Mouse (Mus musculus): ENCODE measurements around the gene Nt5c3. TPM values are rescaled to one million over a fixed set of nuclear protein-coding genes. Genes with fewer than 3 reads are reported as not detected.

The Nt5c3 gene
- polyA plus RNA-seq, 1 experiment from 2014 or later, result 61.6 TPM

DNA sequence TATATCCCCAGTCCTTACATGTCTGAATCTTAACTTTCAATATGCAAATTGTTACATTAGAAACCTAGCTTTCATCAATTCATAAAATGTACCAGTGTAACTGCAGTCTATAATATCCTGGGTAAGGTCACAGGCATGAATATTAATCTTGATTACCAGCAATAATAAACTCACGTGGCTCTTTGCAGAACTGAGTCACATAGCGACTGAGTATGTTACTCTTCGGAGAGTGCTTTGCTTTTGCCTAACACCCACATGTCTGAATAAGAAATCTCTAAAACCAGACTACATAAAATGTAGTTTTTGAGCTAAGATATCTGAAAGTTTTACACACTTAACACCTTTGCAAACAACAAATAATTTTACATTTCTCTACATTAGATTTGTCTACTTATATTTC is 22.4 kb downstream of the Nt5c3 start:
- no peak overlapping the region for H3K27ac ChIP-seq (replicated peaks; ENCODE audit: low read depth, low read length)
- no peaks in the 10 kb centered on the region for H3K9me3 ChIP-seq (ENCODE audit: control insufficient read depth, low read length)
- no peak overlapping the region for H3K4me3 ChIP-seq (ENCODE audit: low read depth, low read length)
- H3K27me3 ChIP-seq (ENCODE audit: control insufficient read depth, insufficient read depth, low read length), result no peaks in the 10 kb centered on the region
- DNase-seq (ENCODE audit: low spot score), result no peak
- no peak for ATAC-seq (ENCODE audit: insufficient number of reproducible peaks, low FRiP score, low TSS enrichment, low read depth)
- no peak overlapping the region for H3K9ac ChIP-seq (ENCODE audit: low read length)
- H3K36me3 ChIP-seq (ENCODE audit: control insufficient read depth, insufficient read depth, low read length), result no peaks in the 10 kb centered on the region
- H3K4me1 ChIP-seq (ENCODE audit: control insufficient read depth, insufficient read depth, low read length), result no peaks in the 10 kb centered on the region
- 75% methylated on average over 3 of the region's 3 CpGs for WGBS
- H3K4me2 ChIP-seq (ENCODE audit: low read depth, severe bottlenecking), result no peak overlapping the region

- DNase-seq (ENCODE audit: low spot score), result no peak
- ATAC-seq (ENCODE audit: insufficient number of reproducible peaks, low FRiP score, low TSS enrichment, low read depth), result no peak
- no peaks in the 10 kb centered on the region for H3K4me1 ChIP-seq (ENCODE audit: control insufficient read depth, insufficient read depth, low read length)
- no peaks in the 10 kb centered on the region for H3K27me3 ChIP-seq (ENCODE audit: control insufficient read depth, insufficient read depth, low read length)
- WGBS, result 88% methylated on average over 3 of the region's 3 CpGs
- H3K36me3 ChIP-seq (ENCODE audit: control insufficient read depth, insufficient read depth, low read length), result no peaks in the 10 kb centered on the region
- H3K9me3 ChIP-seq (ENCODE audit: control insufficient read depth, low read length), result no peaks in the 10 kb centered on the region
- H3K9ac ChIP-seq (ENCODE audit: low read length), result no peak overlapping the region
- no peak overlapping the region for H3K4me2 ChIP-seq (ENCODE audit: low read depth, severe bottlenecking)
- no peak overlapping the region for H3K27ac ChIP-seq (replicated peaks; ENCODE audit: low read depth, low read length)
- H3K4me3 ChIP-seq (ENCODE audit: low read depth, low read length), result no peak overlapping the region
These were observed 24.1 kb downstream of the Nt5c3 start for GRCm38 (mm10) chr6:56899601-56900000.

DNA sequence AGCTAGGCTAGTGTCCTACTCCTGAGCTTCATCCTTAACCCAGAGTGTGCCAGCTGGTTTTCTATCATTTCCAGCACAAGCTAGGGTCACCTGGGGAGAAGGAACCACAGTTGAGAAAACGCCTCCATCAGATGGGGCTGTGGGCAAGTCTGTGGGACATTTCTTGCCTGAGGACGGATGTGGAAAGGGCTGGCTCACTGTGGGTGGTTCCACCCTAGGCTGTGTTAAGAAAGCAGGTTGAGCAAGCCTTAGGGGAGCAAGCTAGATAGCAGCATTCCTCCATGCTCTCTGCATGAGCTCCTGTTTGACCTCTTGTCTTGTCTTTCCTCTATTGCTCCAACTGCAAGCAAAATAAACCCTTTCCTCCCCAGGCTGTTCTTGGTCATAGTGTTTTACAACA is 33.0 kb downstream of the Nt5c3 start:
- Histone ChIP-seq H3K4me1 (ENCODE audit: control insufficient read depth, insufficient read depth, low read length) (no peaks in the 10 kb centered on the region), H3K9me3 (ENCODE audit: control insufficient read depth, low read length) (no peaks in the 10 kb centered on the region), H3K4me2 (ENCODE audit: low read depth, severe bottlenecking) (no peak overlapping the region), H3K27ac (replicated peaks; ENCODE audit: low read depth, low read length) (no peak overlapping the region), H3K4me3 (ENCODE audit: low read depth, low read length) (no peak overlapping the region), H3K9ac (ENCODE audit: low read length) (no peak overlapping the region), H3K27me3 (ENCODE audit: control insufficient read depth, insufficient read depth, low read length) (no peaks in the 10 kb centered on the region), H3K36me3 (ENCODE audit: control insufficient read depth, insufficient read depth, low read length) (peaks cover 4% of the 10 kb centered on the region; the same call in 1 of the 2 replicates)
- WGBS, result 88% methylated on average over 2 of the region's 2 CpGs
- DNase-seq (ENCODE audit: low spot score) (no peak), ATAC-seq (ENCODE audit: insufficient number of reproducible peaks, low FRiP score, low TSS enrichment, low read depth) (no peak)

DNA sequence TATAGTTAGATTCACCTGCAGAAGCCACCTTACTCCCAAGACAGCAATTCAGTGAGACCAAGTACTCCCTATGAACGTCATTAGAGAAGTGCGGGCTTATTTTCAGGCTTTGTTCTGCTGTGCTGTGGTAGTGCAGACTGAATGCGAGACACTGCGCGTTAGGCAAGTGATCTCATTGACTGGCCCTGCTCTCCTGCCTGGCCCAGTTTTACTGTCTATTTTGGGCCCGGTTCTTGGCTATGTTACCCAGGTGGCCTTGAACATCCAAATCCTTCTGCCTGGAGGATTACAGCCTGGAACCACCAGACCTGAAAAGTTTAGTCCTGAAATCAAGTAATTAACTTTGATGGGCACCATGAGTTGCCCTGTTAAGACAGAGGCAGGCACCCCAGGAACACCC is 35.2 kb downstream of the Nt5c3 start:
- Histone ChIP-seq H3K27me3 (ENCODE audit: control insufficient read depth, insufficient read depth, low read length) (no peaks in the 10 kb centered on the region), H3K4me1 (ENCODE audit: control insufficient read depth, insufficient read depth, low read length) (no peaks in the 10 kb centered on the region), H3K4me2 (ENCODE audit: low read depth, severe bottlenecking) (no peak overlapping the region), H3K9me3 (ENCODE audit: control insufficient read depth, low read length) (no peaks in the 10 kb centered on the region), H3K9ac (ENCODE audit: low read length) (no peak overlapping the region), H3K4me3 (ENCODE audit: low read depth, low read length) (no peak overlapping the region), H3K36me3 (ENCODE audit: control insufficient read depth, insufficient read depth, low read length) (peaks cover 4% of the 10 kb centered on the region; the same call in 1 of the 2 replicates), H3K27ac (replicated peaks; ENCODE audit: low read depth, low read length) (no peak overlapping the region)
- no peak for DNase-seq (ENCODE audit: low spot score)
- ATAC-seq (ENCODE audit: insufficient number of reproducible peaks, low FRiP score, low TSS enrichment, low read depth), result no peak
- WGBS, result 91% methylated on average over 6 of the region's 6 CpGs

- Histone ChIP-seq H3K27me3 (ENCODE audit: control insufficient read depth, insufficient read depth, low read length) (no peaks in the 10 kb centered on the region), H3K36me3 (ENCODE audit: control insufficient read depth, insufficient read depth, low read length) (peaks cover 5% of the 10 kb centered on the region), H3K4me3 (ENCODE audit: low read depth, low read length) (no peak overlapping the region), H3K27ac (replicated peaks; ENCODE audit: low read depth, low read length) (no peak overlapping the region), H3K4me2 (ENCODE audit: low read depth, severe bottlenecking) (no peak overlapping the region), H3K9ac (ENCODE audit: low read length) (no peak overlapping the region), H3K9me3 (ENCODE audit: control insufficient read depth, low read length) (no peaks in the 10 kb centered on the region), H3K4me1 (ENCODE audit: control insufficient read depth, insufficient read depth, low read length) (no peaks in the 10 kb centered on the region)
- WGBS, result 84% methylated on average over 1 of the region's 1 CpGs
- no peak for ATAC-seq (ENCODE audit: insufficient number of reproducible peaks, low FRiP score, low TSS enrichment, low read depth)
- DNase-seq (ENCODE audit: low spot score), result no peak
These were observed 44.3 kb downstream of the Nt5c3 start for GRCm38 (mm10) chr6:56879352-56879955.

DNA sequence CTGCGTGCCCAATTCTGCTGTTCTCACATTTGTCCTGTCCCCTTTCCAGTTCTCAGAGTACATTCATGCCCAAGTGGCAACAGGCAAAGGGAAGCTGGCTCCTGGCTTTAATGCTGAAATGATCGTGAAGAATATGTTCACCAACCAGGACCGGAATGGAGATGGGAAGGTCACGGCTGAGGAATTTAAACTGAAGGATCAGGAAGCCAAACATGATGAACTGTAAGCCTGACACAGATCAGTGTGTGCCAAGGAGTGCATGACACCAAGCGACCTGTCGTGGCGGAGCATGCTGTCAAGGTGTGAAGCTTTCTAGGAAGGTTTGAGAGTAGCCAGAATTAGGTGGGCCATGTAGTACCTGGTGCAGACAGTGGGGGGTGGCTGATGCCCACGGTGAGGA is 45.7 kb downstream of the Nt5c3 start:
- Histone ChIP-seq H3K9me3 (ENCODE audit: control insufficient read depth, low read length) (no peaks in the 10 kb centered on the region), H3K4me2 (ENCODE audit: low read depth, severe bottlenecking) (no peak overlapping the region), H3K4me1 (ENCODE audit: control insufficient read depth, insufficient read depth, low read length) (no peaks in the 10 kb centered on the region), H3K9ac (ENCODE audit: low read length) (no peak overlapping the region), H3K36me3 (ENCODE audit: control insufficient read depth, insufficient read depth, low read length) (peaks cover 5% of the 10 kb centered on the region), H3K27ac (replicated peaks; ENCODE audit: low read depth, low read length) (no peak overlapping the region), H3K4me3 (ENCODE audit: low read depth, low read length) (no peak overlapping the region), H3K27me3 (ENCODE audit: control insufficient read depth, insufficient read depth, low read length) (no peaks in the 10 kb centered on the region)
- DNase-seq (ENCODE audit: low spot score) (no peak), ATAC-seq (ENCODE audit: insufficient number of reproducible peaks, low FRiP score, low TSS enrichment, low read depth) (no peak)
- WGBS, result 91% methylated on average over 8 of the region's 8 CpGs

DNA sequence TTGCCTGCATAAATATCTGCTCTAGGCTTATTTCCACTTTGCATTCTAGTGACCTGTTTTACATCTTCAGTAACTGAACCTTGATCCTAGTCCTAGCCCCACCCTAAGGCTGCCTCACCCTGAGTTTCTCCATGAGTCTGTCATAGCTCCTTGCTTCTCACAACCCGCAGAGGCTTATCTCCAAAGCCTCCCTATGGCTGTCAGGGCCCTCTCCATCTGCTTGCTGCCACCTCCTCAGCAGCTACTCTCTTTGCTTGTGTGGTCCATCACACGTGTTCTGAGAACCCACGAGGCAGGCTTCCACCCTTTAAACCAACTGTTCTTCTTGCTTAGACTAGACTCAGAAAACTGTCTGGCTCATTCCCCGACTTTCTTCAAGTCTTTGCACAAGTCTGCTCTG is 46.9 kb downstream of the Nt5c3 start:
- H3K4me1 ChIP-seq (ENCODE audit: control insufficient read depth, insufficient read depth, low read length), result no peaks in the 10 kb centered on the region
- H3K9me3 ChIP-seq (ENCODE audit: control insufficient read depth, low read length), result no peaks in the 10 kb centered on the region
- no peak overlapping the region for H3K27ac ChIP-seq (replicated peaks; ENCODE audit: low read depth, low read length)
- H3K36me3 ChIP-seq (ENCODE audit: control insufficient read depth, insufficient read depth, low read length), result peaks cover 5% of the 10 kb centered on the region
- no peak overlapping the region for H3K4me2 ChIP-seq (ENCODE audit: low read depth, severe bottlenecking)
- H3K4me3 ChIP-seq (ENCODE audit: low read depth, low read length), result no peak overlapping the region
- no peak for ATAC-seq (ENCODE audit: insufficient number of reproducible peaks, low FRiP score, low TSS enrichment, low read depth)
- H3K27me3 ChIP-seq (ENCODE audit: control insufficient read depth, insufficient read depth, low read length), result no peaks in the 10 kb centered on the region
- 88% methylated on average over 4 of the region's 4 CpGs for WGBS
- H3K9ac ChIP-seq (ENCODE audit: low read length), result no peak overlapping the region
- DNase-seq (ENCODE audit: low spot score), result no peak

DNA sequence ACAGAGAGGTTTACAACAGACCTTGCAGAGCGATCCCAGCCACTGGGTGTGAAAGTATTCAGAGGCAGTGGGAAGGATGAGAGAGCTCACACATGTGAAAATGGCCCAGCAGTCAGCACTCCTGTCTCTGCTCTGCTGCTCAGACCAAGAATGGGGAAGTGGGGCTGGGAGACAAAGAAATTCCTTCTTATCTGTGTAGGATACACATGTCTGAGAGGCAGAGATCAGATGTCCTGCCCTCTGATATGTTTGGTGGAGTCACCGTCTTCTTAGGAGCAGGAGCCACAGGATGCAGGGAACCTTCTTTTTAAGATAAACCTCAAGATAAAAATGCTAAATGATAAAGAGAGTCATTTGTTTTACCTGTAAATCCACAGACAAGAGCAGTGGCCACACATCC is 53.7 kb downstream of the Nt5c3 start:
- 81% methylated on average over 2 of the region's 2 CpGs for WGBS
- ATAC-seq (ENCODE audit: insufficient number of reproducible peaks, low FRiP score, low TSS enrichment, low read depth) (no peak), DNase-seq (ENCODE audit: low spot score) (no peak)
- Histone ChIP-seq H3K27me3 (ENCODE audit: control insufficient read depth, insufficient read depth, low read length) (no peaks in the 10 kb centered on the region), H3K4me3 (ENCODE audit: low read depth, low read length) (no peak overlapping the region), H3K9me3 (ENCODE audit: control insufficient read depth, low read length) (no peaks in the 10 kb centered on the region), H3K27ac (replicated peaks; ENCODE audit: low read depth, low read length) (no peak overlapping the region), H3K36me3 (ENCODE audit: control insufficient read depth, insufficient read depth, low read length) (no peaks in the 10 kb centered on the region; the same call in 1 of the 2 replicates), H3K4me2 (ENCODE audit: low read depth, severe bottlenecking) (no peak overlapping the region), H3K4me1 (ENCODE audit: control insufficient read depth, insufficient read depth, low read length) (no peaks in the 10 kb centered on the region), H3K9ac (ENCODE audit: low read length) (no peak overlapping the region)

GRCm38 (mm10) chr6:56868565-56868964 is 55.2 kb downstream of the Nt5c3 start:
- no peak overlapping the region for H3K27ac ChIP-seq (replicated peaks; ENCODE audit: low read depth, low read length)
- ATAC-seq (ENCODE audit: insufficient number of reproducible peaks, low FRiP score, low TSS enrichment, low read depth), result no peak
- no peak overlapping the region for H3K9ac ChIP-seq (ENCODE audit: low read length)
- H3K4me1 ChIP-seq (ENCODE audit: control insufficient read depth, insufficient read depth, low read length), result no peaks in the 10 kb centered on the region
- no peaks in the 10 kb centered on the region for H3K27me3 ChIP-seq (ENCODE audit: control insufficient read depth, insufficient read depth, low read length)
- H3K4me3 ChIP-seq (ENCODE audit: low read depth, low read length), result no peak overlapping the region
- WGBS, result 78% methylated on average over 8 of the region's 8 CpGs
- no peaks in the 10 kb centered on the region; the same call in 1 of the 2 replicates for H3K36me3 ChIP-seq (ENCODE audit: control insufficient read depth, insufficient read depth, low read length)
- H3K9me3 ChIP-seq (ENCODE audit: control insufficient read depth, low read length), result no peaks in the 10 kb centered on the region
- DNase-seq (ENCODE audit: low spot score), result no peak
- no peak overlapping the region for H3K4me2 ChIP-seq (ENCODE audit: low read depth, severe bottlenecking)
